Mouse (Mus musculus) brown adipose tissue, adult 24 weeks (tissue): ENCODE measurements around the gene Mpp5. TPM values are rescaled to one million over a fixed set of nuclear protein-coding genes. Genes with fewer than 3 reads are reported as not detected.

ENCODE experiments used
- polyA plus RNA-seq: library from polyadenylated mRNA; stranded (reverse); fragments of >200 nt; gene quantifications from 2 replicates; pipeline ENCODE4 v1.2.4, GENCODE M21; 2012; ENCODE audit not compliant: missing spikeins, insufficient read depth, insufficient read length

The Mpp5 gene
- polyA plus RNA-seq, 1 experiment: 12.8 TPM

Other genes with a start within 250 kb of the Mpp5 start
- not detected in 2 replicates for gene Fam71d, start 57.4 kb upstream of the Mpp5 start, polyA plus RNA-seq
- 104 and 110 TPM in 2 replicates for gene Atp6v1d, start 112.7 kb downstream of the Mpp5 start, polyA plus RNA-seq
- 55.4 and 61.8 TPM in 2 replicates for gene Eif2s1, start 112.9 kb downstream of the Mpp5 start, polyA plus RNA-seq
- gene Plek2, start 158.1 kb downstream of the Mpp5 start, polyA plus RNA-seq: not detected in 2 replicates